Mouse (Mus musculus) cortical plate, adult 2 months (tissue): Measurements from ENCODE around the gene Gm42742.

ENCODE experiments used
- CTCF ChIP-seq: fragments of 200-500 bp; IDR thresholded peaks from 2 replicates; pipeline ENCODE4 v1.5.1; 2011; ENCODE audit warnings: mild to moderate bottlenecking, control low read depth, low read length; ENCODE audit not compliant: insufficient read depth; ENCODE audit errors: extremely low read depth
- POLR2A ChIP-seq: fragments of 200-500 bp; IDR thresholded peaks from 2 replicates; pipeline ENCODE4 v1.6.1; 2011; ENCODE audit warnings: mild to moderate bottlenecking, low read length, control low read depth; ENCODE audit not compliant: insufficient read depth; ENCODE audit errors: extremely low read depth

GRCm38 (mm10) chr7:127011717-127012116, 9.2 kb downstream of the Gm42742 start:
- TF ChIP-seq CTCF (no peak), POLR2A (no peak)
